Mouse (Mus musculus) urinary bladder, adult 2 months (tissue): Measurements from ENCODE around the gene Set. TPM values are rescaled to one million over a fixed set of nuclear protein-coding genes. Genes with fewer than 3 reads are reported as not detected.

Experiments used
- DNase-seq: peaks from one replicate; pipeline ENCODE4 v3.0.0; 2022; ENCODE audit warnings: low spot score
- polyA plus RNA-seq: library from polyadenylated mRNA; depleted of rRNA; stranded (reverse); fragments of >200 nt; gene quantifications from 2 replicates; pipeline ENCODE4 v1.2.3, GENCODE M21; 2012; rRNA removed

Set gene
- polyA plus RNA-seq, 1 experiment: 114 TPM

DNA sequence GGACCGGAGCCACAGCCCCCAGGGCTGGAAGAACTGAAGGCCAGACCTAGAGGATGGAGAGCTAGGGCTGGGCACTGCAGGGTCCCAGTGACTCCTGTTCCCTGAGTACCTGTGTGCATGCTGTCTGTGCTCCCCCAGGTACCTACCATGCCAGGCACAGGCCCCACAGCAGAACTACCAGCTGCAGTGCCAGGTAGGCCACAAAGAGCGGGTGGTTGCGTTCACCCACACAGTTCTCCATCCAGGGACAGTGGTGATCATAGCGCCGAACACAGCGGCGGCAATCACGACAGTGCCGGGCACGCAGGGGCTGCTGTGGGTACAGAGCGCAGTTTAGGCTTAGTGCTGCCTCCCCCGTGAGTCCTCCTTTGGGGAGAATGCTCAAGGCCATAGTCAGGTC, 34.3 kb downstream of the Set start:
- no peak for DNase-seq

DNA sequence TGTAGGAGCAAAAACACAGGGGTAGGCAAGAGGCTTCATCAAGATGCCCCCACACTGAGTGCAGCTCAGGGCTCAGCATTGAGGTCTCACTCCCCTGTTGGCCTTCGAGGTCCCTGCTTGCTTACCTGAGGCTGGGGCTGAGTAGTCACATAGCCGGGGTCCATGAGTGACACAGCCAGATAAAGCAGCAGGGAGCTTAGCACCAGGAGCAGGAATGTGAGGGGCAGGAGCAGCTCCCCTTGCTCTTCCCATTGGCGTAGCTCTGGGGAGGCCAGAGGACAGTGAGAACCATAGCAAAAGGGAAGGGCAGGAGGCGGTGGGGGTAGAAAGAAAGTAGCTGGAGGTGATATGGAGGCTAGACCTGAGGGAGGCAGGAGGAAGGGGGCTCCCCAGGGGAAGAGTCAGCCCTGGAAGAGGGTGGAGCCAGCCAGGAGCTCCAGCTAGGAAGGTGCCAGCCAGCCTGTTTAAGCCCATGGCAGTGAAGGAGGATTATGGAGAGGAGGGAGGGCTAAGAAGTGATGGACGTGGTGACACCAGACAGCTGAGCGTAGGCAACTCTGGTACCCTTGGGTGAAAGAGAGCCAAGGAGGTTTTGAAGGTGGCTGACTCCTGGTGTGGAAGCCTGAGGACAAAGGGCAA, 35.2 kb downstream of the Set start:
- no peak for DNase-seq

DNA sequence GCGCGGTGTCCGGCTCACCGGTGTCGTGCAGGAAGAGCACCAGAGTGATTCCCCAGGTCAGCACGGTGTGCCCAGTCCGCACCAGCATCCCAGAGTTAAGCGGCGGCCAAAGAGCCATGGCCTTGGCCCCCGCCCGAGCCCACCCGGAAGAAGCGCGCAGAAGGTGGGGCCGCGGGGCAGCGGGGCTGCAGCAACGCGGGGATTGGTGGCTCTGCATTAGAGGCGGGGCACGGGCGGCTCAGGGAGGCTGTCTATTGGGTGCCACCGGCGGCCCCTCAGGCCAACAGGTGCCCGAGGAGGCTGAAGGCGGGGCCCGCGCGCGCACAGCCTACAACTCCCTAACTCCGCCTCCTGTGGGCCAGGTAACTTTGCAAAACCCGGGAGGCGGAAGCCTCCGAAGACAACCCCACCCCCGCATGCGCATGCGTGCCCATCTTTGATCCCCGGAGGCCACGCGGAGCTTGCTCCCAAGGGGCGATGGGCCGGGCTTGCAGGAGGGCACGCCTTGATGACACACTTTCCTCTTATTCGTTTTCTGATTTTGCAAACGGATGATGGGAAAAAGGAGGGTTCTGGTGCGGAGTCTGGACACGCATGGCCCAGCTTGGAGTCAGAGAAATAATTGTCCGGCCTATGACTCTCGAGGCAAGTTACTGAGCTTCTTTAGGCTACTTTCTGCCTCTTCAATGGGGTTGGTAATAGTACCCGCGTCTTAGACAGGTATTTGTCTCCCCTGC, 36.5 kb downstream of the Set start, which contains the start of gene Zdhhc12:
Zdhhc12 (minus strand) TSS at position 178 of the 737 bp plus-strand sequence.
- DNase-seq: peak; percentile 89

DNA sequence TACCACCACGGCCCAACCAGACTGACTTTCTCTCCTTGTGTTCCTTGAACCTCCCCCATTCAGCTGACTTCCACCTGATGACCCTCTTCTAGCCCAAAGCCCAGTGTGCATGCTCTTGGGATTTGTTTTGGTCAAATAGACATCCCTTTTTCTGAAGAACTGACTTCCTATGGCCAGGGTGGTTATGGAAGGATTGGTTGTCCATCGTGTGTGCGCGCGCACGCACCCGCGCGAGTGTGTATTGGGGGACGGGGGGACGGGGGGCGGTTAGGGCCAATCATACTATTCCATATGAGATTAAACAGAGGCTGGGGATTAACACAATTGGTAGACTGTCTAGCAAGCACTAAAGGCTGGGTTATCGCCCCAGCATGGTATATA, 37.0 kb downstream of the Set start:
- DNase-seq: no peak

DNA sequence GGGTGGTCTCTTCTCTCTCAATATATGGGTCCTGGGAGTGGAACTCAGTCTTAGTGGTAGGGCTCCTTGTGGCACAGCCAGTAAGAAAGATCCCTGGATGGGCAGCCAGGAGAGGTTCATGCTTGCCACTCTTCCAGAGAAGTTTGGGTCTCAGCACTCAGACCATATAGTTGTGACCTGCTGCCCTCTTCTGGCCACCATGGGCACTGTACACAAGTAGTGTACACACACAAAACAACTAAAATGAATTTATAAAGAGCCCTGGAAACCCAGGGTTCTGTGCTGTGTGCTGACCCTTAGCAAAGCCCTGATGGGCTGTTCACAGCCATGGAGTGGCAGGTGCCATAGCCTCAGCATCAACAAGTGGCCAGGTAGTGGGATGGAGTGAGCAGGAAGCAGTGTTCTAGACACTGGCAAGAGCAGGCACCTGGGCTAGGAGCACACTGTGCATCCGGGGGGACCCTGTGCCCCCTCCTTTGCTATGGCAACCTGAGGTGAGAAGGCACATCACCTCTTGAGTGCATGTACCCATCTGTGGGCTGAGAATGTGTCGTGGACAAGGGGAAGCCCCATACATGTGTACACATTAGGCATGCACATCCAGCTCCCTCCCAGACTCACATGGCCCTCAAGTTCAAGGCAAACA, 38.8 kb downstream of the Set start:
- no peak for DNase-seq

DNA sequence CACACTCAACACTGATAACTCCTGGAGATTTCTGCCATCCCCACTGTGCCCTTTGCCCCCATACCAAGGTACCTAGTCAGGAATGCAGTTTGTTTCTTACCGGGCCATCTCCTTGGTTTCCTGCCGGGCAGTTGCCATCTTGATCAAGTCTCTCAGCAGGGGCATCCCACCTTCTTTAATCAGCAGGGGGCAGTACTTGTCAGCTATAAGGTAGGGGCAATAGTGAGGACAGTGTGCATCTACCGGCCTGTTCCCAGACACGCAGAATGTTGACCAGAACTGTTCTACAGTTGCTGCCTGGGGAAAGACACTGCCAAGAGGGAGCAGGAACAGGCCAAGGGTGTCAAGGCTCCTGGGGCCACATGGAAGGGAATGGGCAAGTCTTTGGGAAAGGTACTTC, 43.0 kb downstream of the Set start:
- DNase-seq: no peak

DNA sequence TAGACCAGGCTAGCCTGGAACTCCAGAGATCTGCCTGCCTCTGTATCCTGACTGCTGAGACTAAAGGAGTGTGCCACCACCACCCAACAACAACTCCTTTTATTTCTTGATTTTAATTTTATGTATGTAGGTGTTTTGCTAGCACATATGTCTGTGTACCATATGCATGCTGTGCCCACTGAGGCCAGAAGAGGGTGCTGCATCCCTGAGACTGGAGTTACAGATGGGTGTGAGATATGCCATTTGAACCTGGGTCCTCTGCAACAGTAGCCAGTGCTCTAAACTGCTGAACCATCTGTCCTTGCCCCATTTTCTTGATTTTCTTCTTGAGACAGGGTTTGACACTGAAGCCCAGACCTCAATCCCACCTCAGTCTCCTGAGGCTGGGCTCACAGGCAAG, 49.2 kb downstream of the Set start:
- no peak for DNase-seq

DNA sequence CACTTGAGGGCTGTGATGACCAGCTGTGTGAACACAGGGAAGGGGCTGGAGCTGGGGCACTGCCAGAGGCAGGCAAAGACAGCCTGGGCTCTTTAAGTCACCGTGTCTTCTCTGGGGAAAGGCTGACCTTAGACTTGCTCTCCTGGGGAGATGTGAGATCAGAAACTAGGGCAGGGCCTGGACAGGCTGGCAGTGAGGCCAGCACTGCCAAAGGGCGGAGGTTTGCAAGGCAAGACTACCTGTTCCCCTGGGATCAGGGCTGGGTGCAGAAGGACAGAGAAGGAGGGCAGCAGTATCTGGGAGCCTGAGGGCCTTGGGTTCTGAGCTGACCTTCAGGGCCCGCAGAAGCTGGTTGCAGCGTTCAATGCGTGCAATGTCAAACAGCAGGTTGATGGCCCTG, 50.5 kb downstream of the Set start:
- DNase-seq: no peak

DNA sequence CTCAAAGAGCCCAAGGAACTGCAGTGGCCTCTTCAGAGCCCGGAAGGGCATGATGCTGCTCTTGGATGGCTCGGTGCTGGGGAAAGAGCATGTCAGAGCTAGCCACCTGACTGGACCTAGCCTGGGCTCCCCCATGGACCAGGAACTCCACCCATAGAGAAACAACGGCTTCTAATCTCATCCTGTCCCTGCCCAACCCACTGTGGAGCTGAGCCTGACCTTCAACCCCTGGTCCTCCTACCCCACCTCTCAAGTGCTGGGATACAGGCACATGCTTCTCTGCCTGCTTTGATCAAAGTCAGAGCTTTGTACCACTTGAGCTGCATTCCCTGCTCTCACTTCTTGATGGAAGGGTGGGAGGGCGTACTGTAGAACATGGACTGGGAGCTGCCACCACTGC, 51.1 kb downstream of the Set start:
- no peak for DNase-seq

DNA sequence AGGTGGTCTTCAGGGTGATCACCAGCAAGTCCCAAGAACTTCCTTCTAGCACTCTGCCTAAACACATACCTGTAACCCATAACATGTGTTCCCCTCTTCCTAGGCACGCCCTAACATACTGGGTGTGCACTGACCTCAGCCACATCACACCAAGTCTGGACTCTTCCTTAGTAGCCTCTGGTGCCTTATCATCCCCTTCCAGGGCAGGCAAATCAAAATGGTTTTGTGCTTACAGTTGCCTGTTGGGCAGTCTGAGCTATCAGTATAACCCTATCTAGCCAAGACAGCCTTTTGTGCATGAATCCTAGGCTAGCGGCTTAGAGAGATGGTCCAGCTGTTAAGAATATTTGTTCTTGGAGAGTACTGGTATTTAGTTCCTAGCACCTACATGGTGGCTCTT, 54.3 kb downstream of the Set start:
- DNase-seq: no peak

DNA sequence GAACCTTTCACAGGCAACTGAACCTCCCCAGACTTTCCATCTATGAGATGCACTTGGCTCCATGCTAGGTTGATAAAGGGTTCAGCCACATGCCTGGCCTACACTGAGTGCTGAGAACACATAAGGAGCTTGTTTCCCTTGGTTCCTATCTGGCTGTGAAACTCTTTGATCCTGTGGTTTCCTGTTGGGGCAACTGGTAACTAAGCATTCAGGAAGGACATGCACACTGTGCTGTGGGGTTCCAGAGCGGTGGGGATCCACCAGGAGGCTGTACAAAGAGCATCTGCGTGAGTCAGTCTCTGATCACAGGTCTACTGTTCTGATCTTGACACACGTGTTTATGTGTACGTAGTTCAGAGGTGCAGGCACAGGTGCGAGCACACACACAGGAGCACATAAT, 55.4 kb downstream of the Set start:
- DNase-seq: no peak

DNA sequence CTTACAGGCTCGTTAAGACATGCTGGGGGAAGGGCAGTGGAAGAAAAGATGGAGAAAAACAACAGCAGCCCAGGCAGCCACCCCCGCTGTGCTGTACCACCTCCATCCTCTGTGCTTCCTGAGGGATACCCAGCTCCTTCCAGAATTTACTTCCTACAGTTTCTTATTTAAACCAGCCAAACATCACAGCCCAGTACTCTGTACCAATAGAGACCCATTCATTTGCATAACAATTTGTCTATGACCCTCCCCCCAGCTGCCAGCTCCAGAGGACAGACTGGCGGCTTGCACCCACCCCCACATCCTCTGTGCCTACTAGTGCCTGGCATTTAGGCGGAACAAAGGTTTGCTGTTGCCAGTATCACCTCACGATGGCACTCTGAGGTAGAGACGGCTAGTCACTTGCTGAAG, 62.5 kb downstream of the Set start:
- no peak for DNase-seq

DNA sequence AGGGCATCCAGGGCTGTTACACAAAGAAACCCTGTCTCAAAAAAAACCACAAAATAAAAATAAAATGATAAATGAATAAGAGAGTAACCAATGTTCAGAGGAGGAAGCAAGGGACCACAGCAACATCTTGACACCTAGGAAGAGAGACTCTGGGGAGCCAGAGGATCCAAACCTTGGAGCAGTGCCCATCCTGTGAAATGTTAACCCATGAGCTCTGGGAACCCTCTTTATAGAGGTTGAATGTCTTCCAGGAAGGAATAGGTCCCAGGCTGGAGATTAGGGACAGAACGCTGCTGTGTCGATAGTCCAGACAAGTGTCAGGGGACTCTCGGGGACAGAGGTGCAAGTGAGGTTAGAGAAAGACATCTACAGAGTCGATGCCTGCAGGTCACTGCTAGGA, 63.1 kb downstream of the Set start:
- no peak for DNase-seq

Other genes starting within 250 kb of the Set start
- gene Urm1, start 237.3 kb upstream of the Set start, polyA plus RNA-seq: 36.8 and 46.5 TPM in 2 replicates
- gene Cercam, start 188.2 kb upstream of the Set start, polyA plus RNA-seq: 44.7 and 49.3 TPM in 2 replicates
- 41.9 and 48.8 TPM in 2 replicates for gene Odf2, start 168.2 kb upstream of the Set start, polyA plus RNA-seq
- gene Gle1, start 122.0 kb upstream of the Set start, polyA plus RNA-seq: 34.0 and 38.4 TPM in 2 replicates
- gene Sptan1, start 91.8 kb upstream of the Set start, polyA plus RNA-seq: 206 and 215 TPM in 2 replicates
- gene Wdr34, start 8.5 kb upstream of the Set start, polyA plus RNA-seq: 17.6 and 18.0 TPM in 2 replicates
- 18.6 and 22.3 TPM in 2 replicates for gene Pkn3, start 20.3 kb downstream of the Set start, polyA plus RNA-seq
- gene Zdhhc12, start 36.3 kb downstream of the Set start, polyA plus RNA-seq: 31.5 and 40.7 TPM in 2 replicates
- gene Zer1, start 67.2 kb downstream of the Set start, polyA plus RNA-seq: 46.2 and 46.5 TPM in 2 replicates
- gene Tbc1d13, start 76.4 kb downstream of the Set start, polyA plus RNA-seq: 29.2 and 29.5 TPM in 2 replicates
- gene Endog, start 114.1 kb downstream of the Set start, polyA plus RNA-seq: 26.0 and 26.4 TPM in 2 replicates
- gene Spout1, start 121.1 kb downstream of the Set start, polyA plus RNA-seq: 25.0 and 26.9 TPM in 2 replicates
- gene Kyat1, start 148.5 kb downstream of the Set start, polyA plus RNA-seq: 75.5 and 103 TPM in 2 replicates
- 24.3 and 30.2 TPM in 2 replicates for gene Lrrc8a, start 180.3 kb downstream of the Set start, polyA plus RNA-seq
- 4.1 and 5.4 TPM in 2 replicates for gene Gm28035, start 183.2 kb downstream of the Set start, polyA plus RNA-seq
- gene Phyhd1, start 208.8 kb downstream of the Set start, polyA plus RNA-seq: 36.2 and 55.9 TPM in 2 replicates
- gene Gm28038, start 223.7 kb downstream of the Set start, polyA plus RNA-seq: not detected in 2 replicates
- gene Dolk, start 229.0 kb downstream of the Set start, polyA plus RNA-seq: 14.4 and 15.7 TPM in 2 replicates
- gene Nup188, start 229.0 kb downstream of the Set start, polyA plus RNA-seq: 17.2 and 18.1 TPM in 2 replicates